Mouse (Mus musculus) liver, embryonic 14.5 days (tissue): ENCODE results near the gene Dtx2. TPM values are rescaled to one million over a fixed set of nuclear protein-coding genes. Genes with fewer than 3 reads are reported as not detected.

Experiments used
- ATAC-seq: fragments of 200-750 bp; cut with Nextera tagmentation; 2 replicates; pipeline ENCODE4 v1.8.0; 2017; ENCODE audit warnings: moderate number of reproducible peaks, mild to moderate bottlenecking, moderate library complexity; ENCODE audit not compliant: insufficient read depth
- DNase-seq, 3 experiments: peaks; one replicate each; pipeline ENCODE4 v3.0.0-alpha.2; 2012 to 2013; ENCODE audit warnings: low read depth in 3 of 3, low spot score in 3 of 3
- H3K27ac ChIP-seq: fragments of 300-500 bp; sonication (generic); 2 replicates; pipeline ENCODE4 v1.5.1; 2014; ENCODE audit warnings: moderate library complexity, mild to moderate bottlenecking, control low read depth, inconsistent platforms
- H3K27me3 ChIP-seq: fragments of 300-500 bp; sonication (generic); 2 replicates; pipeline ENCODE4 v1.6.1; 2014; ENCODE audit warnings: mild to moderate bottlenecking, low read length, moderate library complexity; ENCODE audit not compliant: control insufficient read depth, insufficient read depth
- H3K36me3 ChIP-seq: fragments of 300-500 bp; sonication (generic); replicated peaks from 2 replicates; pipeline ENCODE4 v1.6.1; 2014; ENCODE audit warnings: low read depth; ENCODE audit not compliant: control insufficient read depth, insufficient read depth
- H3K4me1 ChIP-seq, 2 experiments: fragments of 200-500 bp in 1 of 2; fragments of 300-500 bp in 1 of 2; sonication (generic) in 1 of 2; replicated peaks; 2 replicates each; pipeline ENCODE4 v1.6.1; 2012 to 2014; ENCODE audit warnings: antibody characterized with exemption in 1 of 2, inconsistent platforms in 1 of 2, low read length in 1 of 2; ENCODE audit not compliant: control insufficient read depth in 2 of 2, insufficient read depth in 2 of 2
- H3K4me2 ChIP-seq: fragments of 300-500 bp; sonication (generic); 2 replicates; pipeline ENCODE4 v1.6.1; 2014; ENCODE audit warnings: low read depth, mild to moderate bottlenecking, control low read depth, moderate library complexity
- H3K4me3 ChIP-seq, 2 experiments: fragments of 200-500 bp in 1 of 2; fragments of 300-500 bp in 1 of 2; sonication (generic) in 1 of 2; 2 replicates each; pipeline ENCODE4 v1.5.1; 2012 to 2014; ENCODE audit warnings: low read depth in 2 of 2, low read length in 2 of 2, mild to moderate bottlenecking in 2 of 2, control low read depth in 1 of 2, inconsistent platforms in 1 of 2, moderate library complexity in 1 of 2; ENCODE audit not compliant: insufficient read depth in 1 of 2
- H3K9ac ChIP-seq: fragments of 300-500 bp; sonication (generic); replicated peaks from 2 replicates; pipeline ENCODE4 v1.6.1; 2014; ENCODE audit warnings: mild to moderate bottlenecking, control low read depth, moderate library complexity
- H3K9me3 ChIP-seq: fragments of 300-500 bp; sonication (generic); 2 replicates; pipeline ENCODE4 v1.6.1; 2016; ENCODE audit warnings: low read length, mixed read lengths; ENCODE audit not compliant: control insufficient read depth
- CTCF ChIP-seq: IDR thresholded peaks from 2 replicates; pipeline ENCODE4 v1.5.1; 2016; ENCODE audit warnings: antibody characterized with exemption, low read depth, control low read depth
- EP300 ChIP-seq: IDR thresholded peaks from 2 replicates; pipeline ENCODE4 v1.6.1; 2016; ENCODE audit warnings: antibody characterized with exemption, low read depth
- WGBS: fragments of 180-500 bp; shearing (Covaris S2); extraction: QIAGEN DNeasy Blood & Tissue Kit; methylation state at CpG from one replicate; pipeline ENCODE4 v1.1.7; 2014; ENCODE audit not compliant: insufficient replicate concordance; 5-methylcytosine and 5-hydroxymethylcytosine counted together
- polyA plus RNA-seq, 2 experiments: library from polyadenylated mRNA; depleted of rRNA in 1 of 2; stranded (reverse) in 1 of 2; unstranded in 1 of 2; fragments of >200 nt; fragmentation: Nextera tagmentation in 1 of 2; extraction: Ambion mirVana in 1 of 2; gene quantifications; 2 replicates each; pipeline versions ENCODE4 v1.2.1 to v1.2.3; 2012 to 2014

The Dtx2 gene
- polyA plus RNA-seq, 2 experiments, result 3.4 to 5.1 TPM

- Histone ChIP-seq H3K27me3 (no peaks in the 10 kb centered on the region), H3K9me3 (no peaks in the 10 kb centered on the region), H3K4me2 (no peak overlapping the region), H3K27ac (no peak overlapping the region), H3K4me1 (peaks cover 4 to 8% of the 10 kb centered on the region in 2 experiments), H3K9ac (no peak overlapping the region), H3K4me3 (no peak overlapping the region), H3K36me3 (no peaks in the 10 kb centered on the region)
- WGBS, result 57% methylated on average over 7 of the region's 7 CpGs
- no peak for DNase-seq
- no peak for TF ChIP-seq CTCF
- TF ChIP-seq EP300, result no peak
- ATAC-seq, result no peak
Observed at GRCm38 (mm10) chr5:135971876-135972275, 22.7 kb upstream of the Dtx2 start.

GRCm38 (mm10) chr5:135974365-135974764, 20.2 kb upstream of the Dtx2 start, which contains the start of gene Ssc4d:
Gene Ssc4d, minus strand, starts transcription at chr5:135974531.
- Histone ChIP-seq H3K4me2 (no peak within 1 kb of the TSS), H3K27ac (no peak within 1 kb of the TSS), H3K9me3 (no peaks in the 10 kb centered on the region), H3K4me3 (no peak within 1 kb of the TSS), H3K4me1 (peaks cover 4 to 8% of the 10 kb centered on the region in 2 experiments), H3K27me3 (no peaks in the 10 kb centered on the region), H3K9ac (no peak within 1 kb of the TSS), H3K36me3 (no peaks in the 10 kb centered on the region)
- TF ChIP-seq CTCF, result no peak
- DNase-seq (no peak), ATAC-seq (no peak)
- 23% methylated on average over 9 of the region's 9 CpGs for WGBS

- H3K9ac ChIP-seq, result no peak overlapping the region
- peak; percentile 52; the same call in 1 of the 2 replicates for ATAC-seq
Observed at GRCm38 (mm10) chr5:135975893-135976668, 18.5 kb upstream of the Dtx2 start.

GRCm38 (mm10) chr5:135979381-135979780, 15.2 kb upstream of the Dtx2 start:
- Histone ChIP-seq H3K36me3 (no peaks in the 10 kb centered on the region), H3K4me3 (no peak overlapping the region), H3K27me3 (no peaks in the 10 kb centered on the region), H3K9me3 (no peaks in the 10 kb centered on the region), H3K4me2 (no peak overlapping the region), H3K4me1 (peaks cover 4 to 8% of the 10 kb centered on the region in 2 experiments), H3K9ac (no peak overlapping the region), H3K27ac (no peak overlapping the region)
- ATAC-seq (no peak), DNase-seq (no peak)
- TF ChIP-seq CTCF (no peak), EP300 (no peak)
- WGBS, result 73% methylated on average over 5 of the region's 5 CpGs

More at GRCm38 (mm10) chr5:135975893-135976668, 18.5 kb upstream of the Dtx2 start:
- TF ChIP-seq CTCF, result no peak
- TF ChIP-seq EP300, result no peak
- no peak overlapping the region for H3K4me3 ChIP-seq
- peak in 2 of 3 experiments; percentile 50 to 54 for DNase-seq
- peaks cover 4 to 8% of the 10 kb centered on the region in 2 experiments for H3K4me1 ChIP-seq
- no peaks in the 10 kb centered on the region for H3K27me3 ChIP-seq
- no peaks in the 10 kb centered on the region for H3K36me3 ChIP-seq
- H3K9me3 ChIP-seq, result no peaks in the 10 kb centered on the region
- 79% methylated on average over 8 of the region's 8 CpGs for WGBS
- no peak overlapping the region for H3K4me2 ChIP-seq
- H3K27ac ChIP-seq, result peak overlapping the region; percentile 27

- H3K27me3 ChIP-seq, result no peaks in the 10 kb centered on the region
- TF ChIP-seq EP300 (no peak), CTCF (no peak)
- WGBS, result 54% methylated on average over 8 of the region's 8 CpGs
Observed at GRCm38 (mm10) chr5:135979904-135980303, 14.7 kb upstream of the Dtx2 start, which contains the start of gene Zp3. Gene Zp3, plus strand, starts transcription at chr5:135980099.

More at GRCm38 (mm10) chr5:135979904-135980303, 14.7 kb upstream of the Dtx2 start, which contains the start of gene Zp3:
- Histone ChIP-seq H3K4me3 (no peak within 1 kb of the TSS), H3K9ac (no peak within 1 kb of the TSS), H3K4me1 (peaks cover 4 to 8% of the 10 kb centered on the region in 2 experiments), H3K27ac (no peak within 1 kb of the TSS), H3K36me3 (no peaks in the 10 kb centered on the region), H3K4me2 (no peak within 1 kb of the TSS), H3K9me3 (no peaks in the 10 kb centered on the region)
- ATAC-seq (no peak), DNase-seq (no peak)
